Mouse (Mus musculus) heart, embryonic 13.5 days (tissue): ENCODE measurements around the gene Polr3gl. TPM values are rescaled to one million over a fixed set of nuclear protein-coding genes. Genes with fewer than 3 reads are reported as not detected.

Experiments used
- ATAC-seq: fragments of 200-750 bp; cut with Nextera tagmentation; 2 replicates; pipeline ENCODE4 v1.8.0; 2017; ENCODE audit warnings: moderate TSS enrichment; ENCODE audit not compliant: insufficient number of reproducible peaks, low FRiP score, low TSS enrichment; ENCODE audit errors: extremely low read depth
- H3K27ac ChIP-seq: fragments of 300-500 bp; sonication (generic); replicated peaks from 2 replicates; pipeline ENCODE4 v1.5.1; 2015; ENCODE audit warnings: moderate library complexity, mild to moderate bottlenecking, inconsistent platforms
- H3K27me3 ChIP-seq: fragments of 300-500 bp; sonication (generic); replicated peaks from 2 replicates; pipeline ENCODE4 v1.6.1; 2015; ENCODE audit warnings: mild to moderate bottlenecking, inconsistent platforms
- H3K36me3 ChIP-seq: fragments of 300-500 bp; sonication (generic); 2 replicates; pipeline ENCODE4 v1.6.1; 2015; ENCODE audit warnings: mild to moderate bottlenecking, inconsistent platforms
- H3K4me1 ChIP-seq: fragments of 300-500 bp; sonication (generic); 2 replicates; pipeline ENCODE4 v1.6.1; 2015; ENCODE audit warnings: inconsistent platforms
- H3K4me2 ChIP-seq: fragments of 300-500 bp; sonication (generic); 2 replicates; pipeline ENCODE4 v1.6.1; 2015; ENCODE audit warnings: inconsistent platforms, mild to moderate bottlenecking, moderate library complexity
- H3K4me3 ChIP-seq: fragments of 300-500 bp; sonication (generic); 2 replicates; pipeline ENCODE4 v1.5.1; 2015; ENCODE audit warnings: moderate library complexity, mild to moderate bottlenecking, inconsistent platforms
- H3K9ac ChIP-seq: fragments of 300-500 bp; sonication (generic); 2 replicates; pipeline ENCODE4 v1.6.1; 2015; ENCODE audit warnings: inconsistent platforms, mild to moderate bottlenecking, moderate library complexity
- H3K9me3 ChIP-seq: fragments of 300-500 bp; sonication (generic); 2 replicates; pipeline ENCODE4 v1.6.1; 2016; ENCODE audit warnings: inconsistent platforms
- WGBS: fragments of 180-500 bp; shearing (Covaris S2); methylation state at CpG from one replicate; pipeline ENCODE4 v1.1.7; 2015; ENCODE audit warnings: mixed read lengths; 5-methylcytosine and 5-hydroxymethylcytosine counted together
- polyA plus RNA-seq: library from polyadenylated mRNA; unstranded; fragments of >200 nt; fragmentation: Nextera tagmentation; extraction: Ambion mirVana; gene quantifications from 2 replicates; pipeline ENCODE4 v1.2.1, GENCODE M21; 2015

Gene Polr3gl
- polyA plus RNA-seq, 1 experiment from 2014 or later: 33.5 TPM

- ATAC-seq: no peak
- Histone ChIP-seq H3K9me3 (no peaks in the 10 kb centered on the region), H3K27me3 (no peaks in the 10 kb centered on the region), H3K36me3 (no peaks in the 10 kb centered on the region), H3K9ac (no peak overlapping the region), H3K4me2 (no peak overlapping the region), H3K27ac (peak overlapping the region; percentile 55), H3K4me3 (no peak overlapping the region), H3K4me1 (peaks cover 67% of the 10 kb centered on the region)
- whole genome bisulfite sequencing: 75% methylated on average over 11 of the region's 11 CpGs
Observed at GRCm38 (mm10) chr3:96569966-96570605, 23.9 kb downstream of the Polr3gl start.

- Histone ChIP-seq H3K4me1 (peaks cover 65% of the 10 kb centered on the region), H3K4me2 (no peak overlapping the region), H3K36me3 (no peaks in the 10 kb centered on the region), H3K9ac (0 out of 2 replicates have a peak overlapping the region, but pooled peaks have one; percentile 7), H3K9me3 (no peaks in the 10 kb centered on the region), H3K27me3 (no peaks in the 10 kb centered on the region), H3K4me3 (no peak overlapping the region), H3K27ac (peak overlapping the region; percentile 54)
- WGBS: 64% methylated on average over 13 of the region's 13 CpGs
- no peak for ATAC-seq
Observed at GRCm38 (mm10) chr3:96569506-96569905, 24.5 kb downstream of the Polr3gl start.

GRCm38 (mm10) chr3:96568605-96569004 is 25.4 kb downstream of the Polr3gl start:
- no peaks in the 10 kb centered on the region for H3K27me3 ChIP-seq
- H3K36me3 ChIP-seq: no peaks in the 10 kb centered on the region
- H3K4me1 ChIP-seq: peaks cover 65% of the 10 kb centered on the region
- no peaks in the 10 kb centered on the region for H3K9me3 ChIP-seq
- H3K9ac ChIP-seq: no peak overlapping the region
- WGBS: 77% methylated on average over 8 of the region's 8 CpGs
- ATAC-seq: no peak
- no peak overlapping the region for H3K4me2 ChIP-seq
- H3K27ac ChIP-seq: peak overlapping the region; percentile 54
- no peak overlapping the region for H3K4me3 ChIP-seq

- Histone ChIP-seq H3K27me3 (no peaks in the 10 kb centered on the region), H3K4me1 (peaks cover 65% of the 10 kb centered on the region), H3K36me3 (peaks cover 1% of the 10 kb centered on the region; the same call in 1 of the 2 replicates), H3K9me3 (no peaks in the 10 kb centered on the region), H3K27ac (0 out of 2 replicates have a peak overlapping the region, but pooled peaks have one; percentile 0), H3K4me2 (no peak overlapping the region), H3K4me3 (no peak overlapping the region), H3K9ac (no peak overlapping the region)
- ATAC-seq: no peak
- 74% methylated on average over 8 of the region's 8 CpGs for WGBS
Observed at GRCm38 (mm10) chr3:96566661-96567450, 27.1 kb downstream of the Polr3gl start.

GRCm38 (mm10) chr3:96565105-96565504 is 28.9 kb downstream of the Polr3gl start:
- Histone ChIP-seq H3K27me3 (no peaks in the 10 kb centered on the region), H3K9me3 (no peaks in the 10 kb centered on the region), H3K4me2 (no peak overlapping the region), H3K9ac (no peak overlapping the region), H3K36me3 (peaks cover 18% of the 10 kb centered on the region), H3K4me1 (peaks cover 64% of the 10 kb centered on the region), H3K4me3 (no peak overlapping the region), H3K27ac (peak overlapping the region; percentile 99)
- WGBS: 81% methylated on average over 2 of the region's 3 CpGs
- ATAC-seq: no peak

GRCm38 (mm10) chr3:96564633-96565032 is 29.3 kb downstream of the Polr3gl start:
- 0 out of 2 replicates have a peak, but pooled peaks have one; percentile 35 for ATAC-seq
- H3K4me2 ChIP-seq: peak overlapping the region; percentile 18; the same call in 1 of the 2 replicates
- peak overlapping the region; percentile 58; the same call in 1 of the 2 replicates for H3K9ac ChIP-seq
- no peaks in the 10 kb centered on the region for H3K9me3 ChIP-seq
- H3K27me3 ChIP-seq: no peaks in the 10 kb centered on the region
- peak overlapping the region; percentile 99 for H3K27ac ChIP-seq
- H3K4me3 ChIP-seq: no peak overlapping the region
- 43% methylated on average over 7 of the region's 7 CpGs for WGBS
- H3K36me3 ChIP-seq: peaks cover 22% of the 10 kb centered on the region
- H3K4me1 ChIP-seq: peaks cover 64% of the 10 kb centered on the region

- H3K4me3 ChIP-seq: no peak overlapping the region
- peak overlapping the region; percentile 18; the same call in 1 of the 2 replicates for H3K4me2 ChIP-seq
- WGBS: 39% methylated on average over 10 of the region's 10 CpGs
- H3K36me3 ChIP-seq: peaks cover 28% of the 10 kb centered on the region
- H3K9me3 ChIP-seq: no peaks in the 10 kb centered on the region
- no peaks in the 10 kb centered on the region for H3K27me3 ChIP-seq
- peaks cover 61% of the 10 kb centered on the region for H3K4me1 ChIP-seq
- H3K27ac ChIP-seq: peak overlapping the region; percentile 99
- H3K9ac ChIP-seq: peak overlapping the region; percentile 58
- ATAC-seq: no peak
Observed at GRCm38 (mm10) chr3:96563911-96564632, 29.9 kb downstream of the Polr3gl start.

GRCm38 (mm10) chr3:96563267-96563666 is 30.7 kb downstream of the Polr3gl start:
- Histone ChIP-seq H3K4me2 (no peak overlapping the region), H3K9me3 (no peaks in the 10 kb centered on the region), H3K27me3 (no peaks in the 10 kb centered on the region), H3K4me3 (no peak overlapping the region), H3K36me3 (peaks cover 32% of the 10 kb centered on the region), H3K27ac (peak overlapping the region; percentile 99), H3K4me1 (peaks cover 56% of the 10 kb centered on the region), H3K9ac (no peak overlapping the region)
- WGBS: 88% methylated on average over 8 of the region's 8 CpGs
- no peak for ATAC-seq

GRCm38 (mm10) chr3:96561946-96562681 is 31.9 kb downstream of the Polr3gl start:
- 40% methylated on average over 10 of the region's 10 CpGs for WGBS
- H3K4me3 ChIP-seq: peak overlapping the region; percentile 96
- no peaks in the 10 kb centered on the region for H3K9me3 ChIP-seq
- H3K27ac ChIP-seq: peak overlapping the region; percentile 99
- peaks cover 32% of the 10 kb centered on the region for H3K36me3 ChIP-seq
- H3K4me2 ChIP-seq: peak overlapping the region; percentile 93
- peaks cover 56% of the 10 kb centered on the region for H3K4me1 ChIP-seq
- peak overlapping the region; percentile 100 for H3K9ac ChIP-seq
- no peaks in the 10 kb centered on the region for H3K27me3 ChIP-seq
- no peak for ATAC-seq

- peak overlapping the region; percentile 100 for H3K9ac ChIP-seq
- H3K36me3 ChIP-seq: peaks cover 32% of the 10 kb centered on the region
- H3K27ac ChIP-seq: peak overlapping the region; percentile 99
- H3K9me3 ChIP-seq: no peaks in the 10 kb centered on the region
- ATAC-seq: no peak
- no peaks in the 10 kb centered on the region for H3K27me3 ChIP-seq
- peaks cover 51% of the 10 kb centered on the region for H3K4me1 ChIP-seq
- WGBS: 71% methylated on average over 9 of the region's 9 CpGs
- peak overlapping the region; percentile 93 for H3K4me2 ChIP-seq
- peak overlapping the region; percentile 96 for H3K4me3 ChIP-seq
Observed at GRCm38 (mm10) chr3:96560881-96561668, 32.9 kb downstream of the Polr3gl start.
